Mouse (Mus musculus): Measurements from ENCODE around the gene Npy1r. TPM values are rescaled to one million over a fixed set of nuclear protein-coding genes. Genes with fewer than 3 reads are reported as not detected.

Npy1r gene
- 10 to 100 TPM; 27.6 to 29.9 TPM for total RNA-seq (2021)

DNA sequence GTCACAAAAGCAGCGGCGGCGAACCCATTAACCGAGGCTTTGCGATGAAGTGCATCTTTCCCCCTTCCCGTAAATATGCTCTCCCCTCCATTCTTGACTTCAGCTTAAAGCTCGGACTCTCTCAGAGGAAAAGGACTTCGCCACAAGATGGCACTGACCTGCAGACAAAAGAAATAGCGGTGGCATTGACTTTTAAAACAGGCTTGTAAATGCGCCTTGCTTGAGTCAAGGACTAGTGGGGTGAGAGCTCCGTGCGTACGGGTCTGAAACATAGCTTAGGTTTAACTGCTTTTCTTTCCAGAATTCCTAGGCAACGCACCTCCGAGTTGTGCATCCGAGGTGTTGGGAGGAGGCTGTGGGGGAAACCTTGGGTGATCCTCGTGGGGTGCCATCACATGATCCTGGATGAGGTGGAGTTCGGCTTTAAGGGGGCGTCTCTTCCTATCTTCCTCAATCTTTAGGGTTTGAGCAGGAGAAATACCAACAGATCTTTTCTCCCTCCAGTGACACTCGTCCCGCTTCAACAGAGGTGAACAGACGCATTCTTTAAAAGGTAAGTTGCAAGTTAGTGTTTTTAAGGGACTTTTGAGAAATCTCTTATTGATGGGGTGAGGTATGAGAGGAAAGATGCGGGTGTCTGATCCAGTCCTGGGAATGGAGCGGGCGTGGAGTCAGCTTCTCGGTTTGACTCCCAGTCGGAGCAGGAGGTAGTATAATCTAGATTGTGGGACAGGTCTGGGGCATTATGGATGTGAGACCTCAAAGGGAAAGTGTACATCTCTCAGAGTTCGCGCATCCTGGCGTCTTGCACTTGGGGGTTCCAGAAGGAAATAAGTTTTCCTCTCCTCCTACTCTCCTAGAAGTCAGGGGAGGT lies at the start of gene Npy1r:
TSS of gene Npy1r (plus strand) at position 223 of the 874 bp plus-strand sequence.
- DNase-seq, result peak; percentile 62 to 66

DNA sequence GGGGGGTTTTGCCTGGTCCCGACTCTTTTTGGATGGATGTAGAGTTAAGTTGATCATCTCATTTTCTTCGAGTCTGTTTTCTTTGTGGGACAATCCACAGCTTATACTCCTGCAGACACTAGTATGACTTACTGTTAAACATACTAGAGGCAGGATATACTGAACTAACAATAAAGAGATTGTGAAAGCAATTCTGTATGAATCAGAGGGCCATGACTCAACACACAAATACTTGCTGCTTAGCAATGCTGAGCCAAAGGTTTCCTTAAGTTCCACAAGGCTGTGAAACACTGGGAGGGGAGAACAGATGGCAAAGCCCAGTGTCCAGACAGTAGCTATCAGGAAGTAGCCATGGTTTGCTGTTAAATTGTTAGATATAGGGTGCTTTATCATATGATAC lies 15.7 kb upstream of the Npy1r start:
- no peak for DNase-seq

DNA sequence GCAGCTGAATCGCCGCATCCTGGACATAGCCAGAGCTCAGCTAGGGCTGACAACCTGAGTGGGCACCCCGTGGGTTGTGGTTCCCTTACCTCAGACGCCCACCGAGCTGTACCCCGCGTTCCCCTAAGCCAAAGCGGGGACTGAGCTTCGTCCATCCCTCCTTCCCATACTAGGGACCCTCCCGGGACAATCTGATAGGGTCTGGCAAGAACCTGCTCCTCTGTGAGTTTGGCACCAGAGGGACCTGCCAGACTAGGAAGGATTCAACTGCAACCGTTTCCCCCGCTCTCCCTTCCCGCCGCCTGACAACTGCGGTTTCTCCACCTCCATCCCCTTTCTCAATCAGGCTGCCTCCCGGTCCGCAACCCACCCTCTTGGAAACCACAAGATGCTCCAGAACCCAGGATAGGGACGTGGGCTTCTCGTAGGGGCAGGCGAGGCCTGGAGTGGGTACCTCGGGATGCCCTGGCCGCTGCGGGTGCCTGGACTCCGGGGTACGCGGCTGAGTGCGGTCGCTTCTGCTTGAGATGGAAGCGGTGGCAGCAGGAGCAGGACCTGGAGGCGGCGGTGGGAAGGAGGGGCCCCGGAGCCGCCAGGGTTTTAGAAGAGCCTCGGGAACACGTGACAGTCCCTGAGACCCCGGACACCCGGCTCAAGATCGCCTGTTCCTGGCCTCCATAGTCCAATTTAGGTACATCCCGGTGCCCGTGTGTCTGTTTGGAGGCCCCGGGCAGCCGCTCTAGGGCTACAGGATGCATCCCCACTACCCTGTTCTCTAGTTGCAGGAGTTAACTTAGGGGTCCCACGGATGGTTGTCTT lies 9.3 kb upstream of the Npy1r start, which contains the start of gene Npy5r:
TSS of gene Npy5r (minus strand) at position 618 of the 819 bp plus-strand sequence.
- peak; percentile 44 to 57 for DNase-seq

DNA sequence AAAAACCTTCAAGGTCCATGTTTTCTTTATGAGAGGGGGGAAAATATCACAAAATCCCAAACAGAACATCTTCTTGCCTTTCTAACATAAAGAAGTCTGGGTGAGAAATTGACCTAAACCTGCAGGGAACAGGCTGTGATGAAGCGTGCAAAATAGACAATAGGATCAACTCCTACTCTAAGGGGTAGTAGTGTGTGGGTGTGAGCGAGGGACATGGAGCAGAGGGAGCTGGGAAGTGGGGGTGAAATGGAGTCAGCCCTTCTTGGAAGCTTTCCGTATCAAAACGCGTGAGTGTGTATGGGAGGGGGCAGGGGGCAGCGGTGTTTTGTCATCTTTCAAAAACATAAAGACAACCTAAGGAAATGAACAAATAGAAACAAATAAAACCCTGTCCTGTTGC lies 8.6 kb upstream of the Npy1r start:
- DNase-seq, result no peak

DNA sequence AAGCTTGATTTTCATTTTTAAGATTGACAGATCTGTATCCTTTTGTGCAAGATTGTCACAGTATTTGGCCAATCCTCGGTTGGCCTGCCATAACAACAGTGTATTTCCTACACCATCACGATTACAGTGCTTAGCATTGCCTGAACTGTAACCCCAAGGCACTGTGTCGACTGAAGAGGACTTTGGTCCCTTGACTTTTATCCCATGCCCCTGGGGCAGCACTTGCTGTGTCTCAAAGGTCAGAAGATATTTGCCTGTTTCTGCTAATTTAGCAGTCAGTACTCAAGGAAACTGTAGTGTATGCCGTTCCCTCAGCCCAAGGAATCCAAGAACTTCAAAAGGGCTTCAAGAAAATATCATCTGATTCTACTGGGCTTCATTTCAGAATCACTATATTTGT lies 8.2 kb upstream of the Npy1r start:
- DNase-seq, result no peak

DNA sequence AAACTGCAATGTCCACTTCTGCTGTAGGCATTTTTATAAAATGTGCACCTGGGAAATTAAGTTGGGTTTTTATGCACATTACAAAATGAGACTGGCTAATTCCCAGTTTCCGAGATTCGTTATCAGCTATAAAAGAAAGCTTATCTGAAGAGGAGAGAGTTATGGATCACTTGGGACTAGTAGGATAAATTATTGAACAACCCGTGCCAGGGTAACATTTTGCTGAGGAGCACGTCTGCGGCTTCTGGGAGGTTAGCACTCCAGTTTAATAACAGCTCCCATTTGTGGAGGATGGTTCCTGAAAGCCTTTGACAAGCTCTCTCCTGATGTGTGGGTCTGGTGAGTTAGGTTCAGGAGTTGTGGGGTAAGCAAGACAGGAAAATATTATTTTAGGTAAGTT lies 6.6 kb upstream of the Npy1r start:
- DNase-seq, result no peak

DNA sequence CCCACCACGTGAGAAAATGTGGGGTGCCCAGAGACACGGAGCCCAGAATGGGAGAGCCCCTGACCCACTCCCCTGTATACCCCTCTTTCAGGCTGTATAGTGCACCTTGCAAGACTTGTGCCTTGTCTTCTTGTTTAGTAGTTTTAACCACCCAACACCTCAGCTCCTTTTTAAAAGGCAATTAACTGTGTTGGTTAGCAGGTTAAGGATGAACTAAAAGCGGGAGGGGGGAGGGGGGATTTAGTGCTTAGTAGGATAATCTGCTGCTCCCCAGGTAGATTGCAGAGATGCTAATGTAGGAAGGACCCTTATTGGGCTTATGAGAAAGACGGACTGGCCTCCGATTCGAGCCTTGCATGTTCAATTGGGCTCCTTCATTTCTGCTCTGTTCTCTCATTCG lies 1.0 kb downstream of the Npy1r start:
- no peak for DNase-seq

DNA sequence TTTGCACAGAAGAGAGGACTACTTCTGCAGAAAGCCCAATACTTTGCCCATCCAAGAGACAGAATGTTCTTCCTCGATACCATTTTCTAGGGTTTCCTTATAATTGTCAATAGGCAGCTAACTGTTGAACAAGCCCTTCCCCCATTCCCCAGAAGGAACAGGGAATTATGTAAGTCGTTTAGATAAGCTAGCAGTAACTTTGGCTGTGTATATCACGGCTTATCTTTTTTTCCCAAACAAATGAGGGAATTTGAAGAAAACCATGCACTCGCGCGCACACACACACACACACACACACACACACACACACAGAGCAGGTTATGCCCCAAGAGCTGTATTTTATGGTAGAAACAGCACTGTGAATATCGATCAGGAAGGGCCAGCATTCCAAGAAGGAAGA lies 1.8 kb downstream of the Npy1r start:
- no peak for DNase-seq

DNA sequence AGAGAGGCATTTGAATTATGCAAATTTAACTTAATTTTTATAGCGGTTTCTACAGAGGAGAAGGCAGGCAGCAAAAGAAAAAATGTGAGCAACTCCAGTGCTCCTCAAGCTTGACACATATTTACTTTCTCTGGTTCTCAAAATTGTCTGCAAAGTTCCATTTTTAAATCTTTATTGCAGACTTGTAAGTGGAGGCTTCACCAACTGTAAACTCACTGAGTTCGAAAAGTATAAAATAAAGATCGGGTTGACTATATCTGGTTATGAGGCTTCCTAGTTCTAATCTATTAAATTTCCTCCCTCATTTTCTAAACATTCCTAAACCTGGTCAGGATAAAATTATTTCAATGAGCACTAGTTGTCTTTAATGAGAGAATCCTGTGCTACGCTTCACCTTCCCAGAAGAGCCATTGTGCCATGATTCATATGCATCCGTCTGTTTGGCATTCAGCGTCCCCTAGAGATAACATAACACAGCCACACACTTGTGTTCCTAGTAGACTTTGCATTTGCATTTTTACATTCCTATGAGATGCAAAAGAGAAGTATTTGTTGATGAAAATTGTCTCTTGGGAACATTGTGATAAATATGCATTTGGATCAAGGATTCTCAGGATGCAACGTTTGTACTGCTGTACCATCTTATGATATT lies 17.5 kb downstream of the Npy1r start:
- no peak for DNase-seq

DNA sequence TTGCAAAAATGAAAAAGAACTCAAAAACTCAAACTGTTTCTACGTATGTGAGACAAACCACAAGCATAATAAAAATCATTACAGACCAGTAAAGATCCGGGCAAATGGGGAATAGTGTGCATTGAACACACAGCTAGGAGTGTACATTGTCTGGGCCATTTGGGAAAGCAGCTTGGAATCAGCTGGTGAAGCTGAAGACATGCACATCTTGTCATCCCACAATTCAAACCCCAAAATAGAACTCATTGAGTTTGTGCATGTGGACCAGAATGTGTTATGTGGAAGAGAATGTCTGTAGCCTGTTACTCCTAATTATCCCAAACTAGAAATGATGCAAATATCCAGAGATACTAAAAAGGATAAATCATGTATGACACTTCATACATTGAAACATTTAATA lies 25.8 kb downstream of the Npy1r start:
- peak; percentile 28 to 38 for DNase-seq

DNA sequence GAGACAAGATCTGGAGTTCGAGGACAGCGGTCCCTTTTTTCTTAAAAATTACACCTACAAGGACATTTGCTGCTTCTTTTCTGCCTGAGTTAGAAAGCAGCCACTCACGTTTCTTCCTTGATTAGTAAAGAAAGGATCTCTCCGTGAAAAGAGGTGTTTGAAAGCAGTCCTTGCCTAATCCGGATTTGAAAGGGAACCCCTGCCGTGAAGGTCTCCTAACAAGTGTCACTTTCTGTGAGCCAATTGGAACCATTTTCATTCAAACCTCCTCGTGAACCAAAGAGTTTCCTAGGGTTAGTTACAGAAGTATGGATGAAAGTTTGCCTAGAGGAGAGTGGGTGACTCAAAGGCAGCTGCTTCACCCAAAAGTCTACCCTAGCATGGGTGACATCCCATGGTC lies 32.5 kb downstream of the Npy1r start:
- no peak for DNase-seq

DNA sequence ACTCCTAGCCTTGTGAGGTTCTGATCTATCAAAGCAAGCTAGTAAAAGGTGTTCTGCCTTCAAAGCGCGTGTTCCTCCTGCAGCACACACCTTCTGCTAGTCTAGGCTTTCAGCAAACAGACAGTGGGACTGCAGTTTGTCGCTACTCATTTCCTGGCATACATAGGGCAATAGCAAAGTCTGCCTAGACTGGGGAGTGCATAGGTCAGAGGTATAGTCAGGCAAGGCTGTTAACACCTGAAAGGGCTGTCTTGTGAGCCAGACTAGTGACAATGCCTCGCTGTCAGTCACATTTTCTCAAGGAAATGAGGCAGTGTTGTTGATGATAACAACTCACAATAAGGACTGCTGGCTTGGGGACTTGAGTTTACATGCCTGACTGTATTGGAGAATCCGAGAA lies 35.0 kb downstream of the Npy1r start:
- no peak for DNase-seq

DNA sequence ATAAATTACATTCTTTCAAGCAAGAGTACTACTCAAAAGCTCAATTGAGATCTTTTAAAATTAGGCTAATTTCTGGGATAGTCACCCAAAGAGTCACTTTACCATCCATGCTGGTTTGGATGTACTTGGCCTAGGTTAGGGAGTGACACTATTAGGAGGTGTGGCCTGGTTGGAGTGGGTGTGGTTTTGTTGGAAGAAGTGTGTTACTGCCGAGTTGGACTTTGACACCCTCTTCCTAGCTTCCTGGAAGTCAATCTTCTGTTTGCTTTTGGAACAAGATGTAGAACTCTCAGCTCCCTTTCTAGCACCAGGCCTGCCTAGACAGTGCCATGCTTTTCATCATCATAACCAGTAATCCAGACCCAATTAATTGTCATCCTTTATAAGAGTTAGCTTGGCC lies 45.4 kb downstream of the Npy1r start:
- DNase-seq, result no peak

DNA sequence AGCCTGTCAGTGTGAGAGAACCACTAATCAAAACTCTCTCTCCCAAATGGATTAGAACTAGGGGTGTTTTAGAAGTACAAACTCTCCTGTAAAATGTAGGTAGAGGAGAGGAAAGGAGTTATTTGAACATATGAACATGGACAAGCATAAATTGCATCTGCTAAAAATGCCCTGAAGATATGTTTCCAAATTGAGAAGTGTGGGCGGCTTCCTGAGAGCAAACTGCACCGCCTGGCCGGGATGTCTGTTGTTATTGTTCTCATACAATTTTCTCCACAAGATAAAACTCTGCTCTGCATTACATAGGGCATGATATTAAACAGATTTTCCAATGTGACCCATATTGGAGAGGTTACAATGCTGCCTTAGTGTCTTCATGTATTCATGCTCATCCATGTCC lies 48.6 kb downstream of the Npy1r start:
- no peak for DNase-seq

DNA sequence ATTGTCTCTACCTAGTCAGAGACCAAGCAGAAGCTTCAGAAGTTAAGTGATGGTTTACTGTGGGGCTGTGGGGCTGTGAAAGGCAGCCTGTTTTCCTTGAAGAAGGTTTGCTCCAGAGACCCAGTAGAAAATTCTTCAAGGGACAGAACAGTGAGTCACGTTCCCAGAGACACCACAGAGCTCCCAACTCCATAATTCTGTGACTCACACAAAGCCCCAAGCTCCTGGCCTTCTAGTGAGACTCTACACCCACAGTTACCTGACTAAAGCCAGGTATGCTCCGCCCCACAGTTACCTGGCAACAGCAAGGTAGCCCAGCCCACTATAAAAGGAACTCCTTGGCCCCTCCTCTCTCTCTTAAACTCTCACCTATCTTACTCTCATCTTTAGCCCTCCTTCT lies 54.6 kb downstream of the Npy1r start:
- DNase-seq, result no peak

DNA sequence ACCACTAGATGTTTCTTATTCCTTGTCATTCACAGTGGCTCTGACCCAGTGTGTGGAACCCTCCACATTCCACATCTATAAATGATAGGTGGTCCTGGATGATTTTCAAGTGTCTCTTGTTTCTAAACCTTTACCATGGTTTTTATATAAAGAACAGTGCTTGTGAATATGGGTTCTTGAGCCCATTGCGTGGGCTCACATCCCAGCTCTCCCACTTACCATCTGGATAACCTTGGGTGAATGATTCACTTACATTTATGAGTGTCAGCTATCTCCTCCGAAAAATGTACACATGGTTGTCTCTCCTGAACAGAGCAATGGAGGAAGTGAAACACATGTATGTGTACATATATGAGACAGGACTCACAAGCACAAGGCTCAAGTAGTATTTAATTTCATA lies 59.2 kb downstream of the Npy1r start:
- no peak for DNase-seq

Other genes with a start within 250 kb of the Npy1r start
- gene Tma16, start 210.7 kb upstream of the Npy1r start, total RNA-seq (2021), result 10 to 100 TPM; 10.2 to 10.8 TPM
- gene Tktl2, start 185.4 kb upstream of the Npy1r start, total RNA-seq (2021), result under 1 TPM; 0.07 to 0.13 TPM
- gene Npy5r, start 9.1 kb upstream of the Npy1r start, total RNA-seq (2021), result 10 to 100 TPM in 1 of 2 experiments, 1 to 10 TPM in 1; 9.0 to 10.1 TPM
- gene Naf1, start 163.0 kb downstream of the Npy1r start, total RNA-seq (2021), result 10 to 100 TPM; 13.5 to 14.6 TPM

Data from layer of hippocampus, postnatal 36 days (tissue).